Comparison of ENCODE assay signal across 22 mouse cellular contexts in genomic region chr19:11022382-11022781, GRCm38 (mm10). TPM values are rescaled to one million over a fixed set of nuclear protein-coding genes. Genes with fewer than 3 reads are reported as not detected.
"Had no signal": no experiment of that assay in that cellular context is flagged by ENCODE, and none has a peak within 500 bp of the region (broad histone marks: within the 10 kb centered on the region; RNA-seq: fewer than 3 reads in every experiment).

No protein-coding gene starts in this region.

- H3K4me2 ChIP-seq: neural tube, embryonic 15.5 days; stomach, embryonic 15.5 days had no signal

- H3K27ac ChIP-seq: neural tube, embryonic 15.5 days; stomach, embryonic 15.5 days; stomach, postnatal 0 days had no signal

- H3K9me3 ChIP-seq: neural tube, embryonic 15.5 days; stomach, embryonic 15.5 days had no signal

- H3K36me3 ChIP-seq: neural tube, embryonic 15.5 days; stomach, embryonic 15.5 days had no signal

- H3K27me3 ChIP-seq: neural tube, embryonic 15.5 days; stomach, embryonic 15.5 days had no signal

- H3K9ac ChIP-seq: neural tube, embryonic 15.5 days; stomach, embryonic 15.5 days had no signal

- H3K4me1 ChIP-seq: neural tube, embryonic 15.5 days; stomach, embryonic 15.5 days had no signal

- H3K4me3 ChIP-seq: neural tube, embryonic 15.5 days; stomach, embryonic 15.5 days had no signal

- DNase-seq: retina, postnatal 1 day; right cerebral cortex, adult 18-20 months; right cerebral cortex, postnatal 14 days; right cerebral cortex, postnatal 25 days; right cerebral cortex, postnatal 4 days; spleen, adult 18-20 months; thymus, adult 18-20 months; thymus, adult 2 months; thymus, postnatal 14 days; thymus, postnatal 25 days; thymus, postnatal 36 days; thymus, postnatal 4 days had no signal

RNA-seq across cellular contexts. Expression of gene Ms4a18, which starts 4.6 kb away (rescaled TPM):
- total RNA-seq: neutrophil, adult 5-6 weeks had no signal
- polyA plus RNA-seq: neural tube, embryonic 14.5 days; neural tube, embryonic 15.5 days; spleen, adult 2 months; stomach, embryonic 14.5 days; stomach, postnatal 0 days; thymus, postnatal 0 days; urinary bladder, adult 2 months had no signal

RNA-seq across cellular contexts. Expression of gene Ms4a15, which starts 29.3 kb away (rescaled TPM):
- total RNA-seq: neutrophil, adult 5-6 weeks had no signal
- polyA plus RNA-seq: neural tube, embryonic 14.5 days; neural tube, embryonic 15.5 days; stomach, embryonic 14.5 days; stomach, embryonic 16.5 days; stomach, postnatal 0 days; thymus, adult 2 months; thymus, postnatal 0 days; urinary bladder, adult 2 months had no signal

RNA-seq across cellular contexts. Expression of gene Ms4a10, which starts 47.9 kb away (rescaled TPM):
- total RNA-seq: neutrophil, adult 5-6 weeks had no signal
- polyA plus RNA-seq: neural tube, embryonic 14.5 days; neural tube, embryonic 15.5 days; spleen, adult 2 months; stomach, embryonic 14.5 days; stomach, postnatal 0 days had no signal

RNA-seq across cellular contexts. Expression of gene Ms4a8a, which starts 58.5 kb away (rescaled TPM):
- polyA plus RNA-seq: neural tube, embryonic 14.5 days; neural tube, embryonic 15.5 days had no signal
